Mouse (Mus musculus): ENCODE measurements at regions not wholly inside any gene's neighbourhood (a gene's known extent, or its start where the extent isn't known, plus 50 kb on each side); places are given as distances from the start of the nearest gene placed in this dataset.

DNA sequence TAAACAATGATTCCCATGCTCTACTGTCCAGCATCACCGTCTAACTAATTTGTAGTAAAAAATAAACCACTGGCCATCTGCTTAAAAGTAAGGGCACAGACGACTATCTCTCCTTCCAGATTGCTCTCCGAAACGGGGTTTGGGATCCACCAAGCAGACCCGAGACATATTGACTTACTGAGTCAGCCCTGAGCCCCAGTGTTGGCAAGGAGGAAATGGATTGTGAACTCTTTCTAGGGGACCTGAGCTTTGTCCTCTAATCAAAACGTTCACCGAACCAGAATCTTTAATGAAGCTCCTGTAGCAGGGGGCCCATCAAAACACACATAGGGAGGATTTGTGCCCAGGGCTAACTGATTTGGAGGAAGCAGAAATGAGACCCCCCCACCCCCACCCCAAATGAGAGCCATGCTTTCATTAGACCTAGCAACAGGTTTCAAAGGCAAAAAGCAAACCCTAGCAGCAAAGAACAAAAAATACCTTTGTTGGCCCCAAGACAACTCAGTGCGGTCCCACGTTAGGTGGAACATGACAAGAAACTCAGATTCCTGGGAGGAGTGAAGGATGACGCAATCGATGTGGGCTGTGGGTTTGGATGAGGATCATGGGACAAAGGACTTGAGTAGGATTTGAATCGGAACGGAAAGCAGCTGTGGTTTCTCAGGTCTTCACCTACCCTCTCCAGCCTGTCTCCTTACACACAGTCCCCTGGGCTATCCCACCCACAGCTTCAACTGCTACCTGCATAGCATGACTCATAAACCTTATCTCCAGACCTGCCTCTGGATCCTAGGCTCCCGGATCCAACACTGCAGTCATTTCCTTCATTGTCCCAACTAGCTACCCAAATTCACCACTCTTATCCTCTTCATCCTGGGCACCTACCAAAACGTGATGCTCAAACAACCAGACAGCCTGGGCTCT is 62.2 kb upstream of the Rreb1 start:
- no peak for DNase-seq

DNA sequence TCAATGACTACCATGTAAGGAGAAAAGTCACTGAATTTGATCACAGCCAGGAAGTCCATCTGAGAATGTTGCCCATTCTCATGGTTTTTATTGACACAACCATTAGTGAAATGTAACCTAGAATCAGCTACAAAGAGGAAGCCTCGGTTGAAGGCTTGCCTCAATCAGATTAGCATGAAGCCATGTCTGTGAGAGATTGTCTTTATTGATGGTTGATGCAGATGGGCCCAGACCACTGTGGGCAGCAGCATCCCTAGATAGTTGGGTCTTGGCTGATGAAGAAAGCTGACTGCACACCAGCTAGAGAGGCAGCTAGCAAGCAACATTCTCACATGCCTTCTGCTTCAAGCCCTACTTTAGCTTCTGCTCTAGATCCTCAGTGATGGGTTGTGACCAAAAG is 60.4 kb upstream of the Rreb1 start:
- DNase-seq = no peak

DNA sequence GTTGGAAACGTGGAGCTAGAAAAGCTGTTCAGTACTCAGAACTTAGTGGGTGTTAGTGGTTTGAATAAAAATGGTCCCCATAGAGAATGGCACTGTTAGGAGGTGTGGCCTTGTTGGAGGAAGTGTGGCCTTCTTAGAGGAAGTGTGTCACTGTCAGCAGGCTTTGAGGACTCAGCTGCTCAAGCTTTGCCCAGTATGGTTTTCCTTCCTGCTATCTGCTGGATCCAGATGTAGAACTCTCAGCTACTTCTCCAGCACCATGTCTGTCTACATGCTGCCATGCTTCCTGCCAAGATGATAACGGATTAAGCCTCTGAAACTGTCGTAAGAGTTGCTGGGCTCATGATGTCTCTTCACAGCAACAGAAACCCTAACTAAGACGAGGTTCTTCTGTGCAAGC is 59.8 kb upstream of the Rreb1 start:
- no peak for DNase-seq

All from lung, postnatal 14 days (tissue).